Mouse (Mus musculus): ENCODE data around the gene Lat2. TPM values are rescaled to one million over a fixed set of nuclear protein-coding genes. Genes with fewer than 3 reads are reported as not detected.
A peak's percentile ranks its signal among the peaks of the same experiment; 100 is the strongest.

Gene Lat2
- polyA plus RNA-seq, 1 experiment, result 2.1 TPM

DNA sequence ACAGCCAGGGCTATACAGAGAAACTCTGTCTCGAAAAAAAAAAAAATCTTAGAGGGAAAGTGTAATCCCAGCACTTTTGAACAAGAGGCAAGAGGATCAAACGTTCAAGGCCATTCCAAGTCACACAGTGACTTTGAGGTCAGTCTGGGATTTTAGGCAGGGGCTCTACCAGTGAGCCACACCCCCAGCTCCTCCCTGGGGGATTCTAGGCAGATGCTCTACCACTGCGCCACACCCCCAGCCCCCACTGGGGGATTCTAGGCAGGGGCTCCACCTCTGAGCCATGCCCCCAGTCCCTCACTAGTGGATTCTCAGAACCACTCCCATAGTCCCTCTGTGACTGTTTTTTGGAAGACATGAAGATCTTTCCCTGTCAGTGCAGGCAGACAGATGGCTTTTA is 35.7 kb downstream of the Lat2 start:
- Histone ChIP-seq H3K4me3 (replicated peaks; ENCODE audit: insufficient read depth, low read depth, low read length) (no peak overlapping the region), H3K4me1 (ENCODE audit: control insufficient read depth, insufficient read depth, low read length) (peaks cover 3% of the 10 kb centered on the region; the same call in 1 of the 2 replicates), H3K27me3 (ENCODE audit: control insufficient read depth, insufficient read depth, low read length) (no peaks in the 10 kb centered on the region), H3K27ac (ENCODE audit: insufficient read depth, low read length) (no peak overlapping the region)
- no peak for DNase-seq
- TF ChIP-seq POLR2A (IDR thresholded peaks at IDR 0.05; ENCODE audit: borderline replicate concordance, insufficient read depth, low read length), result no peak
- TF ChIP-seq CTCF (IDR thresholded peaks at IDR 0.05; ENCODE audit: borderline replicate concordance, insufficient read depth, low read depth, low read length), result no peak
- WGBS, result 51% methylated on average over 3 of the region's 3 CpGs

GRCm38 (mm10) chr5:134577534-134577933 is 37.3 kb downstream of the Lat2 start:
- no peaks in the 10 kb centered on the region for H3K27me3 ChIP-seq (ENCODE audit: control insufficient read depth, insufficient read depth, low read length)
- H3K4me1 ChIP-seq (ENCODE audit: control insufficient read depth, insufficient read depth, low read length), result no peaks in the 10 kb centered on the region
- no peak overlapping the region for H3K27ac ChIP-seq (ENCODE audit: insufficient read depth, low read length)
- WGBS, result 90% methylated on average over 7 of the region's 7 CpGs
- TF ChIP-seq POLR2A (IDR thresholded peaks at IDR 0.05; ENCODE audit: borderline replicate concordance, insufficient read depth, low read length), result no peak
- TF ChIP-seq CTCF (IDR thresholded peaks at IDR 0.05; ENCODE audit: borderline replicate concordance, insufficient read depth, low read depth, low read length), result no peak
- no peak overlapping the region for H3K4me3 ChIP-seq (replicated peaks; ENCODE audit: insufficient read depth, low read depth, low read length)
- DNase-seq, result no peak

GRCm38 (mm10) chr5:134576517-134577220 is 38.2 kb downstream of the Lat2 start:
- Histone ChIP-seq H3K27ac (ENCODE audit: insufficient read depth, low read length) (no peak overlapping the region), H3K4me1 (ENCODE audit: control insufficient read depth, insufficient read depth, low read length) (no peaks in the 10 kb centered on the region), H3K27me3 (ENCODE audit: control insufficient read depth, insufficient read depth, low read length) (no peaks in the 10 kb centered on the region), H3K4me3 (replicated peaks; ENCODE audit: insufficient read depth, low read depth, low read length) (no peak overlapping the region)
- 79% methylated on average over 14 of the region's 14 CpGs for WGBS
- TF ChIP-seq CTCF (IDR thresholded peaks at IDR 0.05; ENCODE audit: borderline replicate concordance, insufficient read depth, low read depth, low read length), result no peak
- TF ChIP-seq POLR2A (IDR thresholded peaks at IDR 0.05; ENCODE audit: borderline replicate concordance, insufficient read depth, low read length), result no peak
- DNase-seq, result no peak

DNA sequence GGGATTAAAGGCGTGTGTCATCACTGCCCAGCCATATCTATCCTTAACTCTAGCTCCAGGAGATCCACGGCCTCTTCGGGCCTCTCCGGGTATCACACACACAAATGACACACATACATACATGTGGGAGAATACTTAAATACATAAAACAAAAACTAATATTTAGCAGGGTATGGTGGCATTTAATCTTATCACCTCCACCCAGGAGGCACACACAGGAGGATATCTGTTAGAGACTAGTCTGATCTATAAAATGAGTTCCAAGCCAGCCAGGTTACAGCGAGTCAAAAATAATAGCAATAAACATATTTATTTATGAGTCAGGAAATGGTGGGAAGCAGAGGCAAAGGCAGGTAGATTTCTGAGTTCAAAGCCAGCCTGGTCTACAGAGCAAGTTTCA is 39.0 kb downstream of the Lat2 start:
- Histone ChIP-seq H3K27me3 (ENCODE audit: control insufficient read depth, insufficient read depth, low read length) (no peaks in the 10 kb centered on the region), H3K27ac (ENCODE audit: insufficient read depth, low read length) (no peak overlapping the region), H3K4me1 (ENCODE audit: control insufficient read depth, insufficient read depth, low read length) (no peaks in the 10 kb centered on the region), H3K4me3 (replicated peaks; ENCODE audit: insufficient read depth, low read depth, low read length) (no peak overlapping the region)
- no peak for DNase-seq
- TF ChIP-seq POLR2A (IDR thresholded peaks at IDR 0.05; ENCODE audit: borderline replicate concordance, insufficient read depth, low read length), result no peak
- no peak for TF ChIP-seq CTCF (IDR thresholded peaks at IDR 0.05; ENCODE audit: borderline replicate concordance, insufficient read depth, low read depth, low read length)
- WGBS, result 96% methylated on average over 5 of the region's 5 CpGs

DNA sequence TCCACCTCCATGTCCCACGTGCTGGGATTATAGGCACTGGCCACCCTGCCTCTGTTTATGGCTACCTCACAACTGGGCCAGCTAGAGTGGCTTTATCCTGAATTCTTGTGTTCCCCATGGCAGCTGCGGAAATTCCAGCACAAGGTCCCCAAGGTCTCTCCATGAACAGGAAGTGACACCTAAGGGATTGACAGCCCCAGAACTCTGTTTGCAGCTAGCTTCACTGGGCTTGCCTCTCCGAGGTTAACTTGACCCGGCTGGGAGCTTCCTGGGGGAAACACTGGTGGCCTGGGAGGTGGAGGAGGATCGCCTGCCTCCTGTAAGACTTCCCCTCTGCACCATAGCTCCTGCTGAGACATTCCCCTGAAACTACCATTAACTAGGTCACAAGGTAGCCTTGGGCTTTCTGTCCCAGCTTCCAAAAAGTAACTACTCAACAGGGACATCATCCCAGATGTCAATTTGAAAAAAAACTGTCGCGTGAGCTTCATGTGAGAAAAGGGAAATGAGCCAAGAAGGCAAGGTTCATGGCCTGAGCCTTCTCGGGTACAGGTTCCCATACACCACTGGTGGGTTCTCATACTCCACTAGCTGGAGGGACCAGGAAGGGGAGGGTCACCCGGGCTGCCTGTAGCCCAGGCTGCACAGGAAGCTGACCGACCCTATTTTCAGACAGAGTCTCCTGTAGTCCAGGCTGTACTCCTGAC is 42.2 kb downstream of the Lat2 start:
- DNase-seq, result no peak
- Histone ChIP-seq H3K4me1 (ENCODE audit: control insufficient read depth, insufficient read depth, low read length) (no peaks in the 10 kb centered on the region), H3K4me3 (replicated peaks; ENCODE audit: insufficient read depth, low read depth, low read length) (no peak overlapping the region), H3K27me3 (ENCODE audit: control insufficient read depth, insufficient read depth, low read length) (no peaks in the 10 kb centered on the region), H3K27ac (ENCODE audit: insufficient read depth, low read length) (no peak overlapping the region)
- no peak for TF ChIP-seq CTCF (IDR thresholded peaks at IDR 0.05; ENCODE audit: borderline replicate concordance, insufficient read depth, low read depth, low read length)
- no peak for TF ChIP-seq POLR2A (IDR thresholded peaks at IDR 0.05; ENCODE audit: borderline replicate concordance, insufficient read depth, low read length)
- WGBS, result 35% methylated on average over 10 of the region's 10 CpGs

DNA sequence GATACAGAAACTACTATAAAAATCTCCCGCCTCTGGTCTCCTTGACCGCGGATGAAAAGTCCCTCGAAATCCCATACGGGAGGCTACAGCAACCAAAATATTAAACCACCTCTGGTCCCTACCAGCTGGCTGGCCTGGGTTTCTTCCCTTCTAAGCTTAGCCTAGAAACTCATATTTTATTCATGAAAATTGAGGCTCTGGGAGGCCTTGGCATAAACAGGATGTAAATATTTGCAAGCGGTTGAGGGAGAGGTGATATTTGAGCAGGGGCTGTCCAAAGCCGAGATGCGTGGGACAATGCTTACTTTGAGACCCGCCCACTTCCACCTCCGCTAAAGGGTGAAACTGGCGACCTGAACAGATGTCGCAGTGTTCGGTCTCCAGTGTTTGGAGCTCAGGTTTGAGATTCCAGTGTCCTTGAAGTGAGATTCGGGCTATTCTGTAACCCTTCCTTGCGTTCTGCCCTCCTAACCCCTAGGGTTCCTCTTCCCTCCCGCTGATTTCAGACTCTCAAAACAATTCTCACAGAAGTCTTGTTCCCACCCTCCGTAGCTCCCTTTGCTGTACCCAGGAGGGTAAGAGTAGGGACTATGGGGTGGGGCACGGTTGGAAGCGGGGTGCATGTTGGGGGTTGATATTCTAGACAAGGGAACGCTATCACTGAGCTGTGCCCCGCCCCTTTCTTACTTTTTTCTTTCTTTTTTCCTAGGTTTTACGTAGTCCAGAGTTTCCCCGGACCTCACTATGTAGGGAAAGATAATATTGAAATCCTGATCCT is 42.9 kb downstream of the Lat2 start:
- Histone ChIP-seq H3K4me1 (ENCODE audit: control insufficient read depth, insufficient read depth, low read length) (no peaks in the 10 kb centered on the region), H3K27me3 (ENCODE audit: control insufficient read depth, insufficient read depth, low read length) (no peaks in the 10 kb centered on the region), H3K27ac (ENCODE audit: insufficient read depth, low read length) (0 out of 2 replicates have a peak overlapping the region, but pooled peaks have one; percentile 51), H3K4me3 (replicated peaks; ENCODE audit: insufficient read depth, low read depth, low read length) (peak overlapping the region; percentile 95)
- TF ChIP-seq POLR2A (IDR thresholded peaks at IDR 0.05; ENCODE audit: borderline replicate concordance, insufficient read depth, low read length), result no peak
- no peak for TF ChIP-seq CTCF (IDR thresholded peaks at IDR 0.05; ENCODE audit: borderline replicate concordance, insufficient read depth, low read depth, low read length)
- under 1% methylated on average over 23 of the region's 23 CpGs for WGBS
- peak; percentile 44 to 67 for DNase-seq

GRCm38 (mm10) chr5:134568964-134569491 is 45.8 kb downstream of the Lat2 start:
- no peak overlapping the region for H3K27ac ChIP-seq (ENCODE audit: insufficient read depth, low read length)
- 59% methylated on average over 8 of the region's 8 CpGs for WGBS
- no peaks in the 10 kb centered on the region for H3K4me1 ChIP-seq (ENCODE audit: control insufficient read depth, insufficient read depth, low read length)
- DNase-seq, result no peak
- no peak for TF ChIP-seq POLR2A (IDR thresholded peaks at IDR 0.05; ENCODE audit: borderline replicate concordance, insufficient read depth, low read length)
- no peak for TF ChIP-seq CTCF (IDR thresholded peaks at IDR 0.05; ENCODE audit: borderline replicate concordance, insufficient read depth, low read depth, low read length)
- H3K4me3 ChIP-seq (replicated peaks; ENCODE audit: insufficient read depth, low read depth, low read length), result no peak overlapping the region
- no peaks in the 10 kb centered on the region for H3K27me3 ChIP-seq (ENCODE audit: control insufficient read depth, insufficient read depth, low read length)

Data from cerebellum, adult 2 months (tissue).